Mouse (Mus musculus): Measurements from ENCODE around the gene Fbxo47. TPM values are rescaled to one million over a fixed set of nuclear protein-coding genes. Genes with fewer than 3 reads are reported as not detected.

Gene Fbxo47
- polyA plus RNA-seq, 1 experiment from 2014 or later = 0.42 TPM

- Histone ChIP-seq H3K27me3 (replicated peaks; ENCODE audit: low read depth, poor library complexity, severe bottlenecking) (no peaks in the 10 kb centered on the region), H3K9me3 (no peaks in the 10 kb centered on the region), H3K27ac (replicated peaks) (peak overlapping the region; percentile 93), H3K36me3 (replicated peaks) (peaks cover 69% of the 10 kb centered on the region), H3K4me3 (no peak overlapping the region), H3K4me1 (peaks cover 99% of the 10 kb centered on the region)
- DNase-seq (ENCODE audit: low spot score) = no peak
- 85% methylated on average over 17 of the region's 17 CpGs for WGBS
Observed at GRCm38 (mm10) chr11:97813746-97814515, 70.0 kb downstream of the Fbxo47 start.

GRCm38 (mm10) chr11:97813085-97813484, 70.9 kb downstream of the Fbxo47 start:
- H3K27me3 ChIP-seq (replicated peaks; ENCODE audit: low read depth, poor library complexity, severe bottlenecking) = no peaks in the 10 kb centered on the region
- DNase-seq (ENCODE audit: low spot score) = no peak
- H3K4me1 ChIP-seq = peaks cover 99% of the 10 kb centered on the region
- WGBS = 59% methylated on average over 7 of the region's 7 CpGs
- peak overlapping the region; percentile 93 for H3K27ac ChIP-seq (replicated peaks)
- H3K36me3 ChIP-seq (replicated peaks) = peaks cover 69% of the 10 kb centered on the region
- H3K4me3 ChIP-seq = peak overlapping the region; percentile 44
- H3K9me3 ChIP-seq = no peaks in the 10 kb centered on the region

- H3K4me1 ChIP-seq = peaks cover 99% of the 10 kb centered on the region
- peak; percentile 75 for DNase-seq (ENCODE audit: low spot score)
- no peaks in the 10 kb centered on the region for H3K9me3 ChIP-seq
- no peaks in the 10 kb centered on the region for H3K27me3 ChIP-seq (replicated peaks; ENCODE audit: low read depth, poor library complexity, severe bottlenecking)
- H3K4me3 ChIP-seq = peak overlapping the region; percentile 44
- peaks cover 69% of the 10 kb centered on the region for H3K36me3 ChIP-seq (replicated peaks)
- WGBS = 21% methylated on average over 3 of the region's 3 CpGs
- peak overlapping the region; percentile 93 for H3K27ac ChIP-seq (replicated peaks)
Observed at GRCm38 (mm10) chr11:97812491-97812921, 71.4 kb downstream of the Fbxo47 start.

GRCm38 (mm10) chr11:97811569-97812362, 72.2 kb downstream of the Fbxo47 start:
- Histone ChIP-seq H3K27me3 (replicated peaks; ENCODE audit: low read depth, poor library complexity, severe bottlenecking) (no peaks in the 10 kb centered on the region), H3K27ac (replicated peaks) (peak overlapping the region; percentile 93), H3K4me3 (peak overlapping the region; percentile 44), H3K36me3 (replicated peaks) (peaks cover 74% of the 10 kb centered on the region), H3K4me1 (peaks cover 98% of the 10 kb centered on the region), H3K9me3 (no peaks in the 10 kb centered on the region)
- 30% methylated on average over 12 of the region's 13 CpGs for WGBS
- no peak for DNase-seq (ENCODE audit: low spot score)

- no peak for DNase-seq (ENCODE audit: low spot score)
- Histone ChIP-seq H3K4me3 (no peak overlapping the region), H3K4me1 (peaks cover 98% of the 10 kb centered on the region), H3K27me3 (replicated peaks; ENCODE audit: low read depth, poor library complexity, severe bottlenecking) (no peaks in the 10 kb centered on the region), H3K9me3 (no peaks in the 10 kb centered on the region), H3K36me3 (replicated peaks) (peaks cover 71% of the 10 kb centered on the region), H3K27ac (replicated peaks) (peak overlapping the region; percentile 62)
- 17% methylated on average over 3 of the region's 3 CpGs for WGBS
Observed at GRCm38 (mm10) chr11:97810970-97811369, 73.0 kb downstream of the Fbxo47 start.

GRCm38 (mm10) chr11:97810356-97810755, 73.6 kb downstream of the Fbxo47 start:
- H3K9me3 ChIP-seq = no peaks in the 10 kb centered on the region
- no peaks in the 10 kb centered on the region for H3K27me3 ChIP-seq (replicated peaks; ENCODE audit: low read depth, poor library complexity, severe bottlenecking)
- H3K4me1 ChIP-seq = peaks cover 98% of the 10 kb centered on the region
- H3K4me3 ChIP-seq = no peak overlapping the region
- no peak for DNase-seq (ENCODE audit: low spot score)
- H3K36me3 ChIP-seq (replicated peaks) = peaks cover 65% of the 10 kb centered on the region
- 77% methylated on average over 7 of the region's 7 CpGs for WGBS
- H3K27ac ChIP-seq (replicated peaks) = peak overlapping the region; percentile 62

- H3K4me1 ChIP-seq = peaks cover 98% of the 10 kb centered on the region
- H3K27ac ChIP-seq (replicated peaks) = peak overlapping the region; percentile 82
- WGBS = 60% methylated on average over 7 of the region's 7 CpGs
- peaks cover 56% of the 10 kb centered on the region for H3K36me3 ChIP-seq (replicated peaks)
- H3K9me3 ChIP-seq = no peaks in the 10 kb centered on the region
- peak overlapping the region; percentile 33; the same call in 1 of the 2 replicates for H3K4me3 ChIP-seq
- no peak for DNase-seq (ENCODE audit: low spot score)
- H3K27me3 ChIP-seq (replicated peaks; ENCODE audit: low read depth, poor library complexity, severe bottlenecking) = no peaks in the 10 kb centered on the region
Observed at GRCm38 (mm10) chr11:97809235-97810121, 74.5 kb downstream of the Fbxo47 start.

GRCm38 (mm10) chr11:97808621-97809234, 75.2 kb downstream of the Fbxo47 start:
- Histone ChIP-seq H3K4me1 (peaks cover 98% of the 10 kb centered on the region), H3K4me3 (peak overlapping the region; percentile 33; the same call in 1 of the 2 replicates), H3K27ac (replicated peaks) (peak overlapping the region; percentile 82), H3K9me3 (no peaks in the 10 kb centered on the region), H3K27me3 (replicated peaks; ENCODE audit: low read depth, poor library complexity, severe bottlenecking) (no peaks in the 10 kb centered on the region), H3K36me3 (replicated peaks) (peaks cover 51% of the 10 kb centered on the region)
- peak; percentile 34 for DNase-seq (ENCODE audit: low spot score)
- WGBS = 33% methylated on average over 5 of the region's 5 CpGs

GRCm38 (mm10) chr11:97808093-97808492, 75.9 kb downstream of the Fbxo47 start:
- Histone ChIP-seq H3K36me3 (replicated peaks) (peaks cover 47% of the 10 kb centered on the region), H3K27ac (replicated peaks) (peak overlapping the region; percentile 82), H3K4me1 (peaks cover 93% of the 10 kb centered on the region), H3K27me3 (replicated peaks; ENCODE audit: low read depth, poor library complexity, severe bottlenecking) (no peaks in the 10 kb centered on the region), H3K4me3 (peak overlapping the region; percentile 33; the same call in 1 of the 2 replicates), H3K9me3 (no peaks in the 10 kb centered on the region)
- peak; percentile 60 for DNase-seq (ENCODE audit: low spot score)
- WGBS = 50% methylated on average over 2 of the region's 2 CpGs

GRCm38 (mm10) chr11:97807626-97808025, 76.3 kb downstream of the Fbxo47 start:
- Histone ChIP-seq H3K9me3 (no peaks in the 10 kb centered on the region), H3K27ac (replicated peaks) (peak overlapping the region; percentile 82), H3K27me3 (replicated peaks; ENCODE audit: low read depth, poor library complexity, severe bottlenecking) (no peaks in the 10 kb centered on the region), H3K36me3 (replicated peaks) (peaks cover 46% of the 10 kb centered on the region), H3K4me1 (peaks cover 91% of the 10 kb centered on the region), H3K4me3 (peak overlapping the region; percentile 2; the same call in 1 of the 2 replicates)
- no peak for DNase-seq (ENCODE audit: low spot score)
- 34% methylated on average over 6 of the region's 6 CpGs for WGBS

GRCm38 (mm10) chr11:97806613-97806964, 77.4 kb downstream of the Fbxo47 start:
- Histone ChIP-seq H3K36me3 (replicated peaks) (peaks cover 49% of the 10 kb centered on the region), H3K4me3 (no peak overlapping the region), H3K4me1 (peaks cover 91% of the 10 kb centered on the region), H3K27ac (replicated peaks) (peak overlapping the region; percentile 78), H3K27me3 (replicated peaks; ENCODE audit: low read depth, poor library complexity, severe bottlenecking) (no peaks in the 10 kb centered on the region), H3K9me3 (no peaks in the 10 kb centered on the region)
- no peak for DNase-seq (ENCODE audit: low spot score)
- 72% methylated on average over 7 of the region's 7 CpGs for WGBS
